In genomic region chr12:111271406-111271805, GRCm38 (mm10) we compare ENCODE assay signal across 12 mouse cellular contexts. TPM values are rescaled to one million over a fixed set of nuclear protein-coding genes. Genes with fewer than 3 reads are reported as not detected.
A peak's percentile ranks its signal among the peaks of the same experiment; 100 is the strongest.
DNase-seq lines count a peak whose midpoint lies in the region; ATAC-seq lines count a peak whose summit lies in the region.
"Had no signal": no experiment of that assay in that cellular context is flagged by ENCODE, and none has a peak within 500 bp of the region (broad histone marks: within the 10 kb centered on the region; RNA-seq: fewer than 3 reads in every experiment).

No protein-coding gene starts in this region.

- peaks cover 68% of the 10 kb centered on the region for H3K27me3 ChIP-seq in kidney, embryonic 14.5 days (ENCODE audit: control insufficient read depth, insufficient read depth, low read length)
- H3K27me3 ChIP-seq in embryonic facial prominence, embryonic 10.5 days (replicated peaks; ENCODE audit: low read depth, poor library complexity, severe bottlenecking): peaks cover 86% of the 10 kb centered on the region
- peaks cover 78% of the 10 kb centered on the region for H3K27me3 ChIP-seq in limb, embryonic 15.5 days

- no peaks in the 10 kb centered on the region for H3K36me3 ChIP-seq in kidney, embryonic 14.5 days (ENCODE audit: control insufficient read depth, insufficient read depth, low read length)
- no peaks in the 10 kb centered on the region; the same call in 1 of the 2 replicates for H3K36me3 ChIP-seq in embryonic facial prominence, embryonic 10.5 days (replicated peaks)
- peaks cover 5% of the 10 kb centered on the region; the same call in 1 of the 2 replicates for H3K36me3 ChIP-seq in limb, embryonic 15.5 days

- peak overlapping the region; percentile 23 for H3K4me3 ChIP-seq in kidney, embryonic 14.5 days (ENCODE audit: low read length)
- peak overlapping the region; percentile 36 for H3K4me3 ChIP-seq in embryonic facial prominence, embryonic 10.5 days
- H3K4me3 ChIP-seq in limb, embryonic 15.5 days: peak overlapping the region; percentile 18
- H3K4me3 ChIP-seq: erythroblast, embryonic 14.5 days; left cerebral cortex, adult 2 months had no signal

- no peak for DNase-seq in kidney, adult 18-20 months
- DNase-seq in ES-CJ7 (ENCODE audit: low read depth, low spot score): peak; percentile 39
- DNase-seq in embryonic facial prominence, embryonic 10.5 days (ENCODE audit: low spot score): peak; percentile 42
- DNase-seq in frontal cortex, postnatal 36 days (ENCODE audit: low spot score in 2 of 2): no peak
- no peak for DNase-seq in embryo, embryonic 9.5 days (ENCODE audit: extremely low spot score)
- DNase-seq: adrenal gland, adult 2 months; cerebellum, adult 9-10 months; thymus, postnatal 4 days had no signal

- H3K9me3 ChIP-seq in kidney, embryonic 14.5 days (ENCODE audit: control insufficient read depth, low read length): no peaks in the 10 kb centered on the region
- H3K9me3 ChIP-seq in embryonic facial prominence, embryonic 10.5 days: no peaks in the 10 kb centered on the region
- no peaks in the 10 kb centered on the region for H3K9me3 ChIP-seq in limb, embryonic 15.5 days

- H3K9ac ChIP-seq in kidney, embryonic 14.5 days (ENCODE audit: low read depth, low read length): 0 out of 2 replicates have a peak overlapping the region, but pooled peaks have one; percentile 12
- H3K9ac ChIP-seq in limb, embryonic 15.5 days: no peak overlapping the region

- peaks cover 22% of the 10 kb centered on the region for H3K4me1 ChIP-seq in kidney, embryonic 14.5 days (ENCODE audit: control insufficient read depth, insufficient read depth, low read length)
- H3K4me1 ChIP-seq in embryonic facial prominence, embryonic 10.5 days: peaks cover 52% of the 10 kb centered on the region
- peaks cover 35% of the 10 kb centered on the region for H3K4me1 ChIP-seq in limb, embryonic 15.5 days

- H3K4me2 ChIP-seq in kidney, embryonic 14.5 days (replicated peaks; ENCODE audit: low read depth, low read length): peak overlapping the region; percentile 29; the same call in 1 of the 2 replicates
- H3K4me2 ChIP-seq in limb, embryonic 15.5 days: peak overlapping the region; percentile 30

- whole genome bisulfite sequencing in kidney, embryonic 14.5 days: 11% methylated on average over 25 of the region's 28 CpGs
- WGBS in embryonic facial prominence, embryonic 10.5 days: 7% methylated on average over 28 of the region's 28 CpGs
- 6% methylated on average over 28 of the region's 28 CpGs for WGBS in limb, embryonic 15.5 days

- no peak overlapping the region for H3K27ac ChIP-seq in kidney, embryonic 14.5 days (ENCODE audit: low read depth, low read length)
- no peak overlapping the region for H3K27ac ChIP-seq in embryonic facial prominence, embryonic 10.5 days (replicated peaks)
- H3K27ac ChIP-seq in limb, embryonic 15.5 days: no peak overlapping the region
- H3K27ac ChIP-seq: left cerebral cortex, adult 2 months had no signal

- no peak for ATAC-seq in kidney, embryonic 14.5 days (ENCODE audit: low FRiP score, low TSS enrichment)
- no peak for ATAC-seq in limb, embryonic 15.5 days (ENCODE audit: insufficient number of reproducible peaks, low FRiP score, low TSS enrichment, low read depth)

RNA-seq across cellular contexts. Expression of gene Amn, which starts 0.5 kb away (rescaled TPM):
- polyA plus RNA-seq in kidney, embryonic 14.5 days (2014; fragmentation: Nextera tagmentation; extraction: Ambion mirVana): 7.8 and 14.5 TPM in 2 replicates
- polyA plus RNA-seq in embryonic facial prominence, embryonic 10.5 days (2016; fragmentation: Nextera tagmentation; extraction: Ambion mirVana): 0.16 and 0.25 TPM in 2 replicates
- polyA plus RNA-seq in limb, embryonic 15.5 days (2015; fragmentation: Nextera tagmentation; extraction: Ambion mirVana): 1.0 and 1.2 TPM in 2 replicates

Comparison
In these comparisons a context has a peak if more than half of its experiments do, and no peak if none do; other contexts are left out.
1. DNase-seq: peak in ES-CJ7 (single experiment) and embryonic facial prominence, embryonic 10.5 days (single experiment); none in kidney, adult 18-20 months (single experiment), frontal cortex, postnatal 36 days (0 of 2) and embryo, embryonic 9.5 days (single experiment).
2. Peak in every context shown above with its lines, with median percentiles within 50 percentile points of each other: H3K4me3 ChIP-seq.